Mouse (Mus musculus) brain, adult 2 months (tissue): Measurements from ENCODE around the gene Msl3.

ENCODE experiments used
- DNase-seq: peaks from one replicate; pipeline ENCODE4 v3.0.0; 2011; ENCODE audit warnings: low read depth, low spot score

The Msl3 gene

DNA sequence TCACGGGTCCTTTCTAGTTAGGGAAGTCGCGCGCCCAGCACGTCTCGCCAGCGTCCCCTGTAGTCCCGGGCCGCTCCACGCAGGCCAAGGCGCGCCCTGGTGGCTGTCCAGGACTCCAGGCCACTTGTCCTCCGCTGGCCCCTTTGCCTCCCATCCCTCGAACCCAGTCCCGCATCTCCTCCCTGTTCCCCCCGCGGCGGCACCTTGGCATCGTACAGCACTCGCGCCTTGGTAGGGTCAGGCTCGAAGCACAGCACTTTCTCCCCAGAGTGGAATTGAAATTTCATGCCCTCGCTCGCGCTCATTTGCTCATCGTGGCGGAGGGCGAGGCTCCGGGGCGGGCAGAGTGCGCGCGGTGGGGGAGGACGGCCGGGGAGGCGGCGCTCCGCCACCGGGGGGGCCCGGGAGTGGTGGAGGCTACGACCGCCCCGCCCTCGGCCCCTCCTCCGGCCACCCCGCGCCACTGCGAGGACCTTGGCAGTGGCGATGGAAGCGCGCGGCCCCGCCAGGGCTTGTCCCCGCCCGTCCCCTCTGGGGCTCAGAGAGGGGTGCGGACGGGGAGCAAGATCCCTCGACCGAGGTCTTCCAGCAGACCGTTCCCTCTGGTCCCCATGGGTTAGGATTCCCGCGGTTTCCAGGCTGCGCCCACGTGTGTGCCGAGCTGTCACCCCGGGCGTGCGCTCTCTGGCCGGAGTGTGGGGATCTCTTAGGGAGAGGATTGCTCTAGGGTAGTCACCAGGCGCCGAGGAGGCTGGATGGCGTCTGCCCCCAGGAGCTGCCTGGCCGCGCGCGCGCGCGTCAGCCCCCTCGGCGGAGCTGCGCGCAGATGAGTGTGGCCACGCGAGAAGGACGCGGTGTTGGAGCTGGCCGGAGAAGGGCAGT is at the start of gene Msl3:
Gene Msl3 (minus strand): TSS at position 374 of the 882 bp plus-strand sequence.
- DNase-seq: peak; percentile 91

DNA sequence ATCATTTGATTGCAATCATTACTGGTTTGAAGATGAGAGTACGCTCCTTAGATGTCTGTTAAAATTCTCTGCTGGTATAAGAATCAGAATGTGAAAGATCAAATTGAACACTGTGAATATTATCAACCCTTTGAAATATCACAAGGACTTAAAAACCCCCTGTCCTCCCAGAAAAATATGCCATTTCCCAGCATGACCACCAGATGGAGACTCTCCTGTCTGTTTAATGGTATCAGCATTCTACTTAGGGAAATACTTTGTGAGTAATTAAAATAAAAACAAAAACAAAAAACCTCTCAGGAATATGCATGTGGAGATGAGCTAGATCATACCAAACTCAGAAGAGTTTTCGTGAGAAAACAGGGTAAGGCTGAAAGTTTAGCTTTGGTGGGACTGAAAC is 44.3 kb upstream of the Msl3 start:
- DNase-seq: peak; percentile 45

DNA sequence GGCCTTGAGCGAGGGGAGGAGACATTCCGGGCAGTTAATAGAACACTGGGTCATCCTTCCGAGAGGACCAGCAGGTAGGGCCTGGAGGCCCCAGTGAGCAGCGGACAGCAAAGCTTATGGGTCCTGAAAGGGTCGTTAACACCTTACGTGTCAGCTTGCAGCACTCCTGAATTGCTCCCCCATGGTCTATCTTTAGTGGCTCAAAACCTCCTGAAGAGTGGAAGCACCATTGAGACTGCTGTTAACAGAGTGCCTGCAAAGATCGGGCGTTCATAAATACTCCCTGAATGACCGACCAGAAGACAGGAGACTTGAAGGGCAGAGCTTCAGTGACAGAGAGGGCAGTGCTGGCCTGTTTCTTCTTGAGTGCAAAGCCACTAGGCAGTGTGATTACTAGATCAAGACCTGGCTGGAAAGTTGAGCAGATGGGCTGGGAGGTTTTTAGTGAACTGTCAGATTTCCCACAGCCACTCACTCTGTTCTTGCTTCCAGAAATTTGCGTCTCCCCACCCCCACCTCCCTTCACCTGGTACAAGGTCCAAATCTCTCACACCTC is 787 bp upstream of the Msl3 start:
- DNase-seq: no peak

DNA sequence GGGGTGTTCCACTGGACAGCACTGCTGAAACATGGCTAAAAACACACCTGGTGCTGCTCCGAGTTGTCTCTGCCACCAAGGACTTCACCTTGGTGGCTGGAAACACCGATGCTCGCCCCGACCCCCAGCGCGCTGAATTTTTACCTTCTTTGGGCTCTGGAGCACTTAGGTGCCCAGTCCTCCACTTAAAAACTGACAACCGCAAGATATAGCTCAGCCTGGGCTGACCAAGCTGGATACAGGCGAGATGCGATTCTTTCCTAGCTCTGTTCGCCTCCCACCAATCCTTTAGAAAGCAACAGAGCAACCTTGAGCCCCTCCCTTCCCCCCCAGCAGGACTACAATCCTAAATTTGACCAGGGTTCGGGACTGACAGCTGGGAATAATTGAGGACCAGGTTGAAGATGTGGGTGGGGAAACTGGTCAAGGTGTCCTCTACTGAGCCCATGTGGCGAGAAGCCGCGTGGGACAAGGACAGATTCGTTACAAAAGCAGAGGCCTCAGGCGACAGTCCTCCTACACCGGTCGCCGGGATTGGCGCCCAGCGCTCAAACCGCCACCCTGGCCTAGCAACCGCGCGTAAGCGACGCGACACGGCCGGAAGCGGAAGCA is 679 bp downstream of the Msl3 start:
- DNase-seq: peak; percentile 94

DNA sequence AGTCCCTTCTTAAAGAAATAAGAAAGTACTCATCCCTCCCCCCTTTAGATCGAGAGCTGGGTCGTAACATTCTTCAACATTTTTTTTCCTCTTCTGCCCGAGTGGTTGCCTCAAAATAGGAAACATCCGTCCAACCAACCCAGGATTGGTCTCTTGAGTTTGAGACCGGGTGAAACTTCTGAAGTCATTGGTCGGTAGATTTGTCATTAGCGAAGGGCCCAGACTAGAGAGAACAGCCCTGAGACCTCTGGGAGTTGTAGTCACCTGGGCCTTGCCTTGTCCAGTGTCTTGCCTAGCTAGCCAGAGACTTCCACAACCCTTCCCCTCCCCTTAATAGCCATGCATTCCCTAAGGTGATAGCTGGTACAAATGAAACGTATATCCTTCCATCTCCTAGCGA is 1.3 kb downstream of the Msl3 start:
- peak; percentile 94 for DNase-seq

DNA sequence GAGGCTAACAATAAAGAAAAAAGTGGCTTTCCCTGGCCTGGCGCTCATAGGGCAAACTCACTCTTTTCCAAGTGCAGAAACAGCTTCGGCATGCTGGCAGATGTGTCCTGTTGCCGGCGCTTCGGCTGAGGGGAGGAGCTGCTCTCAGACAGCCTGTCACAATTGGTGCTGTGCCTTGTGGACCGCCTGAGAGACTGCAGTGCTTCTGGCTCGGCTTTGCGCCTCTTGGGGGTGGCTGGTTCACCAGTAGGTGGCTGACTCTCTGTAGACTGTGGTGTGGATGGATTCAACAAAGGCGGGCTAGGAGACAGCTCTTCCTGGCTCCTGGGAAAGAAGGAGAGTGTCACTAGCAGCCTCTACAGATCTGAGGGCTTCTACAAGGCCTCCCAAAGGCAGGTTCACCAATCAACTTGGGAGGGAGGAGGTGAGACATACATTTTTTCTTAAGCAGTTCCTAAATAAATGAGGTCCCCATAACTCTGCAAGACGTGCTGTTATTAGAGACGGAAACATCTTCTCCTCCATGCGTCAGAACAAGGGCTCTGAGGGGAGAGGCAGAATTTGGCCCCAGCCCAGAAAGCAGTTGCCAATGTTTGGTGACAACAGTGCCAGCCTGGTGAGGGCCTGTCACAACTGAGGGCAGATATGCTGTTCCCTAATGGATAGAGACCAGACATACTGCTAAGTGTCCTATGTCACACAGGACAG is 9.6 kb downstream of the Msl3 start:
- DNase-seq: peak; percentile 68

DNA sequence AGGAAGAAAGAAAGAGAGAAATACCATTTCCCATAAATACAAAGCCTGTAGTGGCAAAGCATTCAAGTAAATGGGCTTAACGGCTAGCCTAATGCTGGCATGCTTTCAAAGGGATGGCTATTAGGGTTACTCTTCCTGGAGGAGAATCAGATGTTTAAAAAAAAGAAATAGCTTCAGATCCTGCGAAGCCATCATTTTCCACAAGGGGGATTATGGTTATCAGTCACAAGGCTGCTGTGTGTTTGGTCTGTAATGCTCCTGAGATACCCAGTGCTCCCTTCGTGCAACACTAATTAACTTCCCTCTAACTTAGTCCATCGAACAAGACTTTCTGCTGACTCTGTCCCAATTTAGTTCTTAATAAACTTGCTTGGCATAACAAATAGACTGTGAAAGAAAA is 13.5 kb downstream of the Msl3 start:
- DNase-seq: no peak

DNA sequence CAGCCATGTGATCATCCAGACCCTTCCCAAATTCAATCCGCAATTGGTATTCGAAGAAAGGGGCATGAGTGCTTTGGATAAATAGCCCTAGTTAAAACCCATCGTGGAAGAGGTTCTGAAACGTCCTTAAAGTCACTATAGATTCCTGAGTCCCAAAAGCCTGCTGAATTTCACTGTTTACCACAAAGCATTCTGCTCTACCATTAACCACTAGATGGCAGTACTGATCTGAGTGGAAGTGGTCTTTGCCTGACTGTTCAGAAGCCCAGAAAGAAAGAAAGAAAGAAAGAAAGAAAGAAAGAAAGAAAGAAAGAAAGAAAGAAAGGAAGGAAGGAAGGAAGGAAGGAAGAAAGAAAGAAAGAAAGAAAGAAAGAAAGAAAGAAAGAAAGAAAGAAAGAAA is 13.9 kb downstream of the Msl3 start:
- peak; percentile 40 for DNase-seq

DNA sequence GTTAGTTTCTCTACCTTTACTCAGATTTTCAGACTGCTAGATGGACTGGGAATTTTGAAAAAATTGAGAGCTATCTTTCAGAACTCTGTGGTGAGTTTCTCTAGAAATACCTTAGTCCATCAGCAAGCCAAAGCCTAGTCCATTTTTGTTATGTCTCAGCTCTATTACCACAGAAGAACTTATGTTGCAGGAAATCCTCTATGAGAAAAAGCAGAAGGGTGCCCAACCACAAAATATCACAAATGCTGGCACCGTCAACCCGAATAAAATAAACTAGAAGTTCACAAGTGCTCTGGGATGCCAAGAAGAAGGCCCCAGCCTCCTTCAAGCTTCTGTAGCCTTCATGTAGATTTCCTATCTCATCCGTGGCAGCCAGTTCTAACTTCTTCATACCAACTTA is 14.4 kb downstream of the Msl3 start:
- DNase-seq: no peak

DNA sequence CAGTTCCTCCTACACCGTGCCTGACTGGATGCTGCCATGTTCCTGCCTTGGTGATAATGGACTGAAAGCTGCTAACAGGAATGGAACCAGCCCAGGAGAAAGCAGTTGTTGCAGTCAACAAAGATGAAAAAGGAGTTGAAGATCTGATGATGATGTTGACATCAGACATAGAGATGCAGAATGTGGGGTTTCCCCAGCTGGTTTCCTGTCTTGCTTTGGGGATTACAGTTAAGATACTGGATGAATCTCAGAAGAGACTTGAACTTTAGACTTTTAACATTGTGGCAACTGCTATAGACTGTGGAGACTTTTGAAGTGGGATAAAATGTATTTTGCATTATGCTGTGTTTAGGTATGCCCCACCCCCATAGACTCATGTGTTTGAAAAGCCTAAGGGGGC is 15.9 kb downstream of the Msl3 start:
- DNase-seq: no peak

DNA sequence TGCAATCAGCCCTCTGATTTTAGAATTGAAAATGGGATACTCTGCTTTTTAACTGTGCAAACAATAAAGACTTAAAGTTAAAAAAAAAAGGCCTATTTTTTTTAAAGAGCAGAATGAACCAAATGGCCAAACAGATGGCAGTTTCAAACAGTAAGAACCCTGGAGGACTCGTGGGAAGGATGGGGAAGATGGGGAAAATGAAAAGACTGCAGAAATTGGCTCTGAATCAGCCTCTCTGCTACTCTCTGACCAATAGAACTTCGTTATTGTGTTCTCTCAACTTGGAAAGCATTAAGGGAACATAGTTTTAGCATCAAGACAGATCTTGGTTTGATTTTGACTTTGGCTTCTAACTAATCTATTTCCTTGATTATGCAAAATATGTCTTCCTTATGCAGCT is 24.4 kb downstream of the Msl3 start:
- peak; percentile 57 for DNase-seq

DNA sequence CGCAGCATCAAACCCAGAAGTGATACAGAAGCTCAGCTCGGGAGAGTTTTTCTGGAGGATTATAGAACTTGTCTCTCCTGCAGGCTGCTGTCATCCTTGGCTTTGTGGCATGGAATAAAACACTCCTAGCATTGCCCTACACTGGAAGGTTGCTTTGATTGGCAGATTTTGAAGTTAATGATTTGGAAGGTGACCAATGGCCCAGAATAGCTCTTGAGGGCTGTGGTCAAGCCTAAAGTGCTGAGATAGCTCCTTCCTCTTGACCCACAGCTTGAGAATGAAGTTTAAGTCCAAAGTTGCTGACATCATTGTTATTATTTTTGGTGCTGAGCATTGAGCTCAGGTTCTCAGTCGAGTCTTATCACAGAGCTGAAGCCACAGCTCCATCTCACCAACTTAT is 26.0 kb downstream of the Msl3 start:
- no peak for DNase-seq

DNA sequence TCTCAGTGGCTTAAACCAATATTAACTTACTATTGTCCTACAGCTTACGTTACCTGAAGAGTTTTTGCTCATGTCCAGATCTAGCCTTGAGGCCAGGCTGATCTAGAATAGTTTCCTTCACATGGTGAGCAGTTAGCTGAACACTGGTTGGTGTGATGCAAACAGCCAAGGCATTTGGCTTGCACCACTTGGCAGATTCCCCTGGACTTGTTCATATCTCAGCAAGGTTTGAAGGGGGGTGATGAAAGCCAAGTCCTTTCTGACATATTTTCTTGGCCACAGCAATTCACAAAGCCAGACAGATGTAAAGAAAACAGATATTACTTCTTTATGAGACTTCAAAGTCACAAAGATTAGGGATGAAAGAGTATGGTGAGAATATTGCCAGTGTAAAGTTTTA is 30.2 kb downstream of the Msl3 start:
- DNase-seq: no peak

DNA sequence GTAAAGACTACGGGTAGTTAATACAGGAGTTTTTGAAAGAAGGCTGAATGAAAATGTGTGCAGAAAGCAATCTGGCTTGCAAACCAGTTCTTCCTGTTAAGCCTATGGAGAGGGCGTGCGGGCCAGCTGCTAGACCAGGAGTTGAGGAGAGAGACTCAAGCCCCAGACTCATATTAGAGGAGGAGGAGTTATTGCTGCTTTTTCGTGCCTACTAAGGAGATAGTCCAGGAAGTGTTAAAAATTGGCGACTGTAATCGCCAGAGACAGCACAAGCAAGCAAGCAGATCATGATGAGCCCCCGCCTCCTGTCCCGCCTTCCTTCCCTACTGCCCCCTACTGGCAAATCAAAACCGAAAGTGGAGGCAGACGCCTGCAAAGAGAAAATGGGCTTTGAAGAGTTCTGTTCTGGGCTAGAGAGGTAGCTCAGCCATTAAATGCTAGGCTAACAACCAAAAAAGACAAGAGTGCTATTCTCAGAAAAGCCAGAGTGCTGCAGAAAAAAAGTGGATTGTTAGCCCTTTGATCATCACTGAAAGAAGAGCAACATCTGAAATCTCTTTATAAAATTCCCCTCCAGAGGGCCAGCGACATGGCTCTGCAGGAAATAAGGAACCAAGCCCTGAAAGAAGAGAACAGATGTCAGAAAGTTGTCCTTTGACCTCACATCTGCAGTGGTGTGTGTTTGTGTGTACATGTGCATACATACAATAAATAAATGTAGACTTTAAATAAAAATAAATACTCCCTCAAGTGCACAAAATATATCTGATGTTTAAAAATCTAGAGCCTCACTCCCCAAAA is 33.9 kb downstream of the Msl3 start:
- peak; percentile 73 for DNase-seq
